Mouse (Mus musculus): Measurements from ENCODE around the gene Cfap100.

DNA sequence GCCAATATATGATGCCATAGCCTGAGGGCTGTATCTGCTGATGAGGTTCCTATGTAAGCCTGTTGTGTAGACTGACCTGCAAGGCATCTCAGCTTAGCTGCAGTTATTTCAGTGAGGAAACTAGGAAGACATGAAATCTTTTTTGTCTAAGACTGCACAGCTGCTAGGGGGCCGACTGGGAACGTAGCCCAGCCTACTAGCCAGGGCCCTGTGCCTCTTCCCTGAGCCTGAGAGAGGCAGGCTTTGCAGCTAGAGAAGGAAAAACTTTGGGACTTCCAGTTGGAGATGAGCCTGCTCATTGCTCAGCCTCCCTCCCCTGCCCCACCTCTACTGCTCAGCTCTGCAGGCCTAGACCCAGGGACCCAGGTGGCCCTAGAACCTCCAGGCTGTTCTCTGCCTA lies 2.9 kb upstream of the Cfap100 start:
- TF ChIP-seq GATA1 (IDR thresholded peaks at IDR 0.05; ENCODE audit: borderline replicate concordance, low read length) (no peak), FLI1 (IDR thresholded peaks at IDR 0.05; ENCODE audit: low read length) (no peak)
